Mouse (Mus musculus): ENCODE measurements around the gene Nkx1-1.
A peak's percentile ranks its signal among the peaks of the same experiment; 100 is the strongest.

Nkx1-1 gene

GRCm38 (mm10) chr5:33433201-33434138, at the start of gene Nkx1-1:
TSS of gene Nkx1-1 (minus strand) at chr5:33433976.
- DNase-seq (ENCODE audit: low spot score), result no peak

GRCm38 (mm10) chr5:33481318-33481685, 47.5 kb upstream of the Nkx1-1 start:
- no peak for DNase-seq (ENCODE audit: low spot score)

GRCm38 (mm10) chr5:33480582-33481317, 47.0 kb upstream of the Nkx1-1 start:
- DNase-seq (ENCODE audit: low spot score), result no peak

- no peak for DNase-seq (ENCODE audit: low spot score)
Measured at GRCm38 (mm10) chr5:33465464-33465863, 31.7 kb upstream of the Nkx1-1 start.

GRCm38 (mm10) chr5:33464390-33464789, 30.6 kb upstream of the Nkx1-1 start:
- no peak for DNase-seq (ENCODE audit: low spot score)

- DNase-seq (ENCODE audit: low spot score), result no peak
Measured at GRCm38 (mm10) chr5:33459111-33459510, 25.3 kb upstream of the Nkx1-1 start.

GRCm38 (mm10) chr5:33458132-33458622, 24.4 kb upstream of the Nkx1-1 start:
- DNase-seq (ENCODE audit: low spot score), result no peak

- DNase-seq (ENCODE audit: low spot score), result no peak
Measured at GRCm38 (mm10) chr5:33455737-33456136, 22.0 kb upstream of the Nkx1-1 start.

- DNase-seq (ENCODE audit: low spot score), result no peak
Measured at GRCm38 (mm10) chr5:33443794-33444193, 10.0 kb upstream of the Nkx1-1 start.

GRCm38 (mm10) chr5:33442927-33443710, 9.3 kb upstream of the Nkx1-1 start:
- DNase-seq (ENCODE audit: low spot score), result no peak

- peak; percentile 97 for DNase-seq (ENCODE audit: low spot score)
Measured at GRCm38 (mm10) chr5:33438214-33438613, 4.4 kb upstream of the Nkx1-1 start.

GRCm38 (mm10) chr5:33435941-33436340, 2.2 kb upstream of the Nkx1-1 start:
- DNase-seq (ENCODE audit: low spot score), result no peak

- no peak for DNase-seq (ENCODE audit: low spot score)
Measured at GRCm38 (mm10) chr5:33435151-33435550, 1.4 kb upstream of the Nkx1-1 start.

GRCm38 (mm10) chr5:33434141-33434780, 485 bp upstream of the Nkx1-1 start:
- no peak for DNase-seq (ENCODE audit: low spot score)

- DNase-seq (ENCODE audit: low spot score), result no peak
Measured at GRCm38 (mm10) chr5:33432057-33432935, 1.5 kb downstream of the Nkx1-1 start.

GRCm38 (mm10) chr5:33431173-33432005, 2.4 kb downstream of the Nkx1-1 start:
- DNase-seq (ENCODE audit: low spot score), result no peak

GRCm38 (mm10) chr5:33430511-33431172, 3.1 kb downstream of the Nkx1-1 start:
- DNase-seq (ENCODE audit: low spot score), result no peak

GRCm38 (mm10) chr5:33430106-33430505, 3.7 kb downstream of the Nkx1-1 start:
- no peak for DNase-seq (ENCODE audit: low spot score)

GRCm38 (mm10) chr5:33427461-33427860, 6.3 kb downstream of the Nkx1-1 start:
- no peak for DNase-seq (ENCODE audit: low spot score)
